Mouse (Mus musculus) heart, postnatal 0 days (tissue): ENCODE results near the gene Slamf1. TPM values are rescaled to one million over a fixed set of nuclear protein-coding genes. Genes with fewer than 3 reads are reported as not detected.
A peak's percentile ranks its signal among the peaks of the same experiment; 100 is the strongest.

Experiments used
- ATAC-seq: fragments of 200-750 bp; cut with Nextera tagmentation; 2 replicates; pipeline ENCODE4 v1.8.0; 2017; ENCODE audit warnings: low read depth, moderate number of reproducible peaks, moderate library complexity; ENCODE audit not compliant: insufficient read depth
- DNase-seq: peaks from one replicate; pipeline ENCODE4 v3.0.0-alpha.2; 2016; ENCODE audit warnings: low spot score
- H3K27ac ChIP-seq: fragments of 300-500 bp; sonication (generic); 2 replicates; pipeline ENCODE4 v1.5.1; 2014; ENCODE audit warnings: low read depth, mild to moderate bottlenecking
- H3K27me3 ChIP-seq: fragments of 300-500 bp; sonication (generic); 2 replicates; pipeline ENCODE4 v1.6.1; 2014; ENCODE audit warnings: low read length, mixed read lengths; ENCODE audit not compliant: control insufficient read depth, insufficient read depth
- H3K36me3 ChIP-seq: fragments of 300-500 bp; sonication (generic); replicated peaks from 2 replicates; pipeline ENCODE4 v1.6.1; 2014; ENCODE audit warnings: low read length, mixed read lengths; ENCODE audit not compliant: control insufficient read depth, insufficient read depth
- H3K4me1 ChIP-seq: fragments of 300-500 bp; sonication (generic); 2 replicates; pipeline ENCODE4 v1.6.1; 2014; ENCODE audit warnings: antibody characterized with exemption; ENCODE audit not compliant: control insufficient read depth, insufficient read depth
- H3K4me2 ChIP-seq: fragments of 300-500 bp; sonication (generic); 2 replicates; pipeline ENCODE4 v1.6.1; 2014; ENCODE audit warnings: low read depth, mild to moderate bottlenecking, low read length, moderate library complexity
- H3K4me3 ChIP-seq: fragments of 300-500 bp; sonication (generic); 2 replicates; pipeline ENCODE4 v1.5.1; 2014; ENCODE audit warnings: low read depth, low read length
- H3K9ac ChIP-seq: fragments of 300-500 bp; sonication (generic); replicated peaks from 2 replicates; pipeline ENCODE4 v1.6.1; 2014; ENCODE audit warnings: low read depth, low read length, mixed read lengths
- H3K9me3 ChIP-seq: fragments of 300-500 bp; sonication (generic); replicated peaks from 2 replicates; pipeline ENCODE4 v1.6.1; 2016; ENCODE audit warnings: low read length; ENCODE audit not compliant: control insufficient read depth
- CTCF ChIP-seq: IDR thresholded peaks from 2 replicates; pipeline ENCODE4 v1.5.1; 2016; ENCODE audit warnings: antibody characterized with exemption, control low read depth, low read depth
- EP300 ChIP-seq: IDR thresholded peaks from 2 replicates; pipeline ENCODE4 v1.6.1; 2016; ENCODE audit warnings: antibody characterized with exemption, low read depth
- WGBS: fragments of 180-500 bp; shearing (Covaris S2); extraction: QIAGEN DNeasy Blood & Tissue Kit; methylation state at CpG from one replicate; pipeline ENCODE4 v1.1.7; 2014; 5-methylcytosine and 5-hydroxymethylcytosine counted together
- polyA plus RNA-seq: library from polyadenylated mRNA; unstranded; fragments of >200 nt; fragmentation: Nextera tagmentation; extraction: Ambion mirVana; gene quantifications from 2 replicates; pipeline ENCODE4 v1.2.1, GENCODE M21; 2015
- total RNA-seq: library from RNA; depleted of rRNA; stranded (reverse); fragments of >200 nt; gene quantifications from 2 replicates; pipeline ENCODE4 v1.2.3, GENCODE M21; 2014; ENCODE audit warnings: low replicate concordance

Gene Slamf1
- total and polyA plus RNA-seq, 2 experiments from 2014 or later = 0.14 TPM; not detected in 1

DNA sequence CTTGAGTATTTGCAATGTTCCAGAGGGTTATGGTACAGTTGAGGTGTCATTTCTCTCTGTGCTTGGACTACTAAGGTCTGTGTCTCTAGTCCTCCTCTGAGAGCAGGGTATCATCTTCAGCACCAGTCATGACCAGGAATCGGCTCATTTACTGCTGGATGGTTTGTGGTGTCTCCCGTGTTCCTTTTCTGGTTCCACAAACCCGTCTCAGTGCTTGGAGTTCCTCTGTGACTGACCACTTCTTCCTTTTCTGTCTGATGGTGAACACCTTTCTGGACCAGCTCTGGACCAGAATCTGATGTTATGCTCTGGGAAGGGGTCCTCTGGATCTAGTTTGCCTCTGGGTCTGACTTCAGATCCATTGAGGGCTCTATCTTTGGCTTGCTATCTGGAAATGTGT, 72.6 kb downstream of the Slamf1 start, which contains the start of gene Cd84:
TSS of gene Cd84 (plus strand) at position 210 of the 400 bp plus-strand sequence.
- Histone ChIP-seq H3K4me3 (peak within 1 kb of the TSS; percentile 5; the same call in 1 of the 2 replicates), H3K9me3 (no peaks in the 10 kb centered on the region), H3K4me2 (peak within 1 kb of the TSS; percentile 1; the same call in 1 of the 2 replicates), H3K9ac (no peak within 1 kb of the TSS), H3K27me3 (no peaks in the 10 kb centered on the region), H3K36me3 (no peaks in the 10 kb centered on the region), H3K27ac (no peak within 1 kb of the TSS), H3K4me1 (no peaks in the 10 kb centered on the region)
- WGBS = 77% methylated on average over 3 of the region's 3 CpGs
- TF ChIP-seq CTCF = no peak
- no peak for TF ChIP-seq EP300
- DNase-seq (no peak), ATAC-seq (no peak)

DNA sequence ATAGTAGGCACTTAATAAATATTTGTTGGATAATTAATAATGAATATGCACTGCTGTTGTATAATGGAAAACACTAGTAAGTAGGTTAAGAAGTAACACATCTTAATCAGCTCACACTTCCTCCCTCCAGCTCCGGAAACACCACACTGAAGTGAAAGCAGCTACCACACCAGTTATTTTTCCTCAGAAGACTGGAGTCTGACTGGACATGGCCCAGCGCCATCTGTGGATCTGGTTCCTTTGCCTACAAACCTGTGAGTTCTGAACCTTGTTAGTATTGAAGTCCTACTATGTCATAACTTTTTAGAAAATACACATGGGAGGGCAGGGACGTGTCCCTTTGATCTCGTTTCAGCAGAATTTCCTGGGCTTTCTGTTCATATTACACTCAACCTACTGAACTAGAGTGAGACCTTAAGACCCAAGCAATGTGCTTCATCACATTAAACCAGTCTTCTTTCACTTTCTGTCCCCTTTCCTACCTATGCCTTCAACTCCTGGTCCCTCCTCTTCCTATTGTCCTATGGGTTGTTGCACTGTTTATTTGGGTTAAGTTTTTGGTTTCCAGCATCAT, 73.6 kb downstream of the Slamf1 start:
- H3K4me1 ChIP-seq = no peaks in the 10 kb centered on the region
- no peaks in the 10 kb centered on the region for H3K9me3 ChIP-seq
- no peak for DNase-seq
- H3K36me3 ChIP-seq = no peaks in the 10 kb centered on the region
- no peak overlapping the region for H3K9ac ChIP-seq
- TF ChIP-seq EP300 (no peak), CTCF (no peak)
- H3K4me3 ChIP-seq = peak overlapping the region; percentile 5; the same call in 1 of the 2 replicates
- no peaks in the 10 kb centered on the region for H3K27me3 ChIP-seq
- no peak overlapping the region for H3K27ac ChIP-seq
- ATAC-seq = no peak
- 63% methylated on average over 4 of the region's 4 CpGs for WGBS
- H3K4me2 ChIP-seq = peak overlapping the region; percentile 1; the same call in 1 of the 2 replicates

DNA sequence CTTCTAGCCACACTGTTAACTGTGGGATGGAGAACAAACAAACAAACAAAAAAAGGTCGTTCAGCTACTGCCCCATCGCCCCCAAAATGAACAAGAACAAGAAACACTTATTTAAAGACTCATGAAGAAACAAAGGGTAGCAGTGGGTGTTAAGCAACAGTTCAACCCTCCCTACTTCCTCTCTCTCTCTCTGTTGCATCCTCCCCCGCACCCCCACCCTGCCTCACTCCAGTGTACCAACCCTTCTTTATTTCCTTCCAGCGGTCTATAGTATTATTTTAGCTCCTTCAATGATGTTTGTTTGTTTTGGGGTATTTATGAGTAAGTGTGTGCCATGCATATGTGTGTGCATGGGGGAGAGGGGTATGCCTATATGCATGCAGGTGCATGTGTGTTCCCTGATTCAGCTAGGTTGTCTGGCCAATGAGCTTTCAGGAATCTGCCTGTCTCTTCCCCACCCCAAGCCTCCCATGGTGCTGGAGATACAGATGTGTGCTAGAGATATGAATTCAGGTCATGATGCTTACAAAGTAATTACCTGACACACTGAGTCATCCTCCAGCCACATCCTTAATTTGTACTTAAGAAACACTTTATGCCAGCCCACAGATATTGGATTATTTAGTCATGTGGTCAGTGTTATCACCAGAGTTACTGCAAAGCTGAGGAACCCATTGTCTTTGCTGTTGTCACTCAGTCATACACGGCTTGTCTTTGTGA, 78.3 kb downstream of the Slamf1 start:
- no peaks in the 10 kb centered on the region for H3K27me3 ChIP-seq
- H3K9me3 ChIP-seq = no peaks in the 10 kb centered on the region
- no peaks in the 10 kb centered on the region for H3K36me3 ChIP-seq
- 59% methylated on average over 5 of the region's 5 CpGs for WGBS
- no peak overlapping the region for H3K4me3 ChIP-seq
- no peak for TF ChIP-seq CTCF
- no peak for TF ChIP-seq EP300
- H3K4me1 ChIP-seq = no peaks in the 10 kb centered on the region
- H3K4me2 ChIP-seq = no peak overlapping the region
- no peak overlapping the region for H3K9ac ChIP-seq
- DNase-seq (no peak), ATAC-seq (no peak)
- H3K27ac ChIP-seq = no peak overlapping the region

DNA sequence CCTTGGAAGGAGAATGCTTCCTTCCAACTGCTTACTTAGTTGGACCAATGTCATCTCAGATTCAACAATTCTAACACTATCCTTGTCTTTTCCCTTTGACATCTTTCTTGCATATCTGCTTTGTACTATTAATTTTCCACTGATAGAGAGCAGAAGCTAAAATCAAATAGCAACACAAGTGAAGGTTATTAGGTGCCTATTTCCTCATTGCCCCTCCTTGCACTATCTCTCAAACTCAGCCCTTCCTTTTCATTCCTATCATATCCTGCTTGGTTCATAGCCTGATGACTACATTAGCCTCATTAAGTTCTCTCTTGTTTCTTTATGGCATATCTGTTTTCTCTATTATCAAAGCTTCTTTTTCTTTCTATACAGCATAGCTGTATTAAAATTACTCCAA, 81.3 kb downstream of the Slamf1 start:
- Histone ChIP-seq H3K36me3 (no peaks in the 10 kb centered on the region), H3K4me3 (no peak overlapping the region), H3K27ac (no peak overlapping the region), H3K9ac (no peak overlapping the region), H3K27me3 (no peaks in the 10 kb centered on the region), H3K4me1 (no peaks in the 10 kb centered on the region), H3K4me2 (no peak overlapping the region), H3K9me3 (no peaks in the 10 kb centered on the region)
- TF ChIP-seq CTCF (no peak), EP300 (no peak)
- ATAC-seq (no peak), DNase-seq (no peak)

DNA sequence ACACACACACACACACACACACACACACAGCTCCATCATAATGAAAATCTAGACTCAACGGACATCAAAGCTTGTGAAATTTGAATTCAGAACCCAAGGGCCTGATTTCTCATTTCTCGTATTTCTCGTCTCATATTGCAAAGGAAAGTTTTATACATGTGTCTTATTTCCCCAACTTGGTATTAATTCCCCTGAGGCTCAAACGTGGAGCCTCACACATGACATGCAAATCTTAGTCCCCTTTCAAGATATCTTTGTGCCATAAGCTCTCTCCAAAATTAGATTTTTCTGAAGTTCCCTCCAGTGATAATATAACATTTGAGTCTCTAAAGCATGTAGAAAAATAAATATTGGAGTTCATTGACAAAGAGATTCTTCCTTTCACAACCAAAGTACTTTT, 81.8 kb downstream of the Slamf1 start:
- Histone ChIP-seq H3K4me1 (no peaks in the 10 kb centered on the region), H3K4me2 (no peak overlapping the region), H3K36me3 (no peaks in the 10 kb centered on the region), H3K4me3 (no peak overlapping the region), H3K9ac (no peak overlapping the region), H3K9me3 (no peaks in the 10 kb centered on the region), H3K27ac (no peak overlapping the region), H3K27me3 (no peaks in the 10 kb centered on the region)
- no peak for TF ChIP-seq CTCF
- no peak for TF ChIP-seq EP300
- WGBS = 66% methylated on average over 4 of the region's 4 CpGs
- no peak for DNase-seq
- ATAC-seq = no peak
